Mouse (Mus musculus) heart, embryonic 11.5 days (tissue): ENCODE measurements around the gene Lbh. TPM values are rescaled to one million over a fixed set of nuclear protein-coding genes. Genes with fewer than 3 reads are reported as not detected.
A peak's percentile ranks its signal among the peaks of the same experiment; 100 is the strongest.

ENCODE experiments used
- ATAC-seq: fragments of 200-750 bp; cut with Nextera tagmentation; replicated peaks from 2 replicates; pipeline ENCODE4 v1.8.0; 2017; ENCODE audit warnings: moderate library complexity; ENCODE audit not compliant: insufficient number of reproducible peaks, low FRiP score, low TSS enrichment
- H3K27ac ChIP-seq: fragments of 300-500 bp; sonication (generic); 2 replicates; pipeline ENCODE4 v1.5.1; 2014; ENCODE audit warnings: mild to moderate bottlenecking, low read depth, low read length
- H3K27me3 ChIP-seq: fragments of 300-500 bp; sonication (generic); 2 replicates; pipeline ENCODE4 v1.6.1; 2014; ENCODE audit warnings: mild to moderate bottlenecking, low read length, mixed read lengths; ENCODE audit not compliant: control insufficient read depth, insufficient read depth
- H3K36me3 ChIP-seq: fragments of 300-500 bp; sonication (generic); 2 replicates; pipeline ENCODE4 v1.6.1; 2014; ENCODE audit warnings: mild to moderate bottlenecking, low read length, moderate library complexity, mixed read lengths; ENCODE audit not compliant: control insufficient read depth, insufficient read depth
- H3K4me1 ChIP-seq: fragments of 300-500 bp; sonication (generic); 2 replicates; pipeline ENCODE4 v1.6.1; 2014; ENCODE audit warnings: low read length; ENCODE audit not compliant: control insufficient read depth, insufficient read depth
- H3K4me2 ChIP-seq: fragments of 300-500 bp; sonication (generic); 2 replicates; pipeline ENCODE4 v1.6.1; 2014; ENCODE audit warnings: mild to moderate bottlenecking, moderate library complexity
- H3K4me3 ChIP-seq: fragments of 300-500 bp; sonication (generic); 2 replicates; pipeline ENCODE4 v1.5.1; 2014; ENCODE audit warnings: low read depth, low read length
- H3K9ac ChIP-seq: fragments of 300-500 bp; sonication (generic); 2 replicates; pipeline ENCODE4 v1.6.1; 2014; ENCODE audit warnings: mild to moderate bottlenecking, low read depth, low read length, moderate library complexity
- H3K9me3 ChIP-seq: fragments of 300-500 bp; sonication (generic); replicated peaks from 2 replicates; pipeline ENCODE4 v1.6.1; 2016; ENCODE audit warnings: low read length; ENCODE audit not compliant: control insufficient read depth
- WGBS: fragments of 180-500 bp; shearing (Covaris S2); extraction: QIAGEN DNeasy Blood & Tissue Kit; methylation state at CpG from one replicate; pipeline ENCODE4 v1.1.7; 2014; ENCODE audit not compliant: insufficient replicate concordance; 5-methylcytosine and 5-hydroxymethylcytosine counted together
- polyA plus RNA-seq: library from polyadenylated mRNA; unstranded; fragments of >200 nt; fragmentation: Nextera tagmentation; extraction: Ambion mirVana; gene quantifications from 2 replicates; pipeline ENCODE4 v1.2.1, GENCODE M21; 2014

Gene Lbh
- polyA plus RNA-seq, 1 experiment from 2014 or later = 22.8 TPM

- Histone ChIP-seq H3K27ac (peak overlapping the region; percentile 93), H3K36me3 (0 out of 2 replicates have a peak, but pooled peaks cover 4% of the 10 kb centered on the region), H3K9me3 (no peaks in the 10 kb centered on the region), H3K4me2 (peak overlapping the region; percentile 67), H3K4me1 (peaks cover 37% of the 10 kb centered on the region), H3K9ac (peak overlapping the region; percentile 92), H3K27me3 (no peaks in the 10 kb centered on the region), H3K4me3 (peak overlapping the region; percentile 86)
- 2% methylated on average over 37 of the region's 37 CpGs for WGBS
- peak; percentile 37 for ATAC-seq
Observed at GRCm38 (mm10) chr17:72917241-72918030, 669 bp upstream of the Lbh start.

DNA sequence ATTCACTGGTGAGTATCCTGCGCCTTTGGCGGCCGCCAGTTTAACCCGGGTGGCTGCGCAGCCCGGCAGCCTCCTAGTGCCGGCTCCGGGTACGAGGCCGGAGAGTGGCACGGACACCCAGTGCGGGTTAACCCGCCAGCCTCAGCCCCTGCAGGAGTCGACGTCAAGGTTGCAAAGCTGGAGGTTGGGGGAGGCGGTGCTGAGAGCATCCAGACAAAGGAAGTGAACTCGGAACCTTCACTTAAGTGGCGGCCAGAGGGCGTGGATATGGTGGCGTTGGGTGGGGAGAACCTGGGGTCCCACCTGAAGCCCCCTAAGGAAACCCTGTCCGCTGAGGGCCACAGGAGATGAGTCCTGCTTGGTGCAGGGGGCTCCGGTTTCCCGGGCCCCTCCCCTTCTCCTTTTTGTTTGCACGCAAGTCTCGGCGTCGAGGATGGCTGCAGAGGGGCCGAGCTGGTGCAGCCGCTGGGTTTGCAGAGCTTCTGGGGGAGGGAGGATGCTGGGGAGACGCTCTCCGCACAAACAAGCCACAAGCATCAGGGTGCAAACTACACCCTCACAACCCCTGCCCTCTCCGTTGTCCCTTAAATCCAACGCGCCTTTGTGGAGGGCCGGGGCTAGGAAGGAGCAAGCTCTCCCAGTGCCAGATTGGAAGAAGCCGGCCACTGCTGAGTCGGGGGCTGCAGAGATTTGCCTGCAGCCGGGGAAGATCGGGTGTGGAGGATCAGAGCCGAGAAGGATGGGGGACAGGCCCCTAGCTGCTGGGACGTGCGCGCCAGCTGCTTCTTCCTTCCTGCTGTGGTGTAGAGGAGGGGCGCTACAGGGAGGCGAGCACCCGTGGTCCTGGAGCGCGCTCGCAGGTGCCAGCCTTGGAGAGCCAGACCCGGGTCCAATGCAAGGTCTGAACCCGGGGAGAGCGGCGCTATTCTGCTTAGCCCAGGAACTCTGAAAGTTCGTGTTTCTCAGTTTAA, 751 bp downstream of the Lbh start:
- Histone ChIP-seq H3K27me3 (no peaks in the 10 kb centered on the region), H3K36me3 (peaks cover 10% of the 10 kb centered on the region), H3K4me2 (peak overlapping the region; percentile 67), H3K4me3 (peak overlapping the region; percentile 86), H3K4me1 (peaks cover 39% of the 10 kb centered on the region), H3K27ac (peak overlapping the region; percentile 93), H3K9me3 (no peaks in the 10 kb centered on the region), H3K9ac (peak overlapping the region; percentile 92)
- ATAC-seq = peak; percentile 47; the same call in 1 of the 2 replicates
- under 1% methylated on average over 54 of the region's 54 CpGs for WGBS

DNA sequence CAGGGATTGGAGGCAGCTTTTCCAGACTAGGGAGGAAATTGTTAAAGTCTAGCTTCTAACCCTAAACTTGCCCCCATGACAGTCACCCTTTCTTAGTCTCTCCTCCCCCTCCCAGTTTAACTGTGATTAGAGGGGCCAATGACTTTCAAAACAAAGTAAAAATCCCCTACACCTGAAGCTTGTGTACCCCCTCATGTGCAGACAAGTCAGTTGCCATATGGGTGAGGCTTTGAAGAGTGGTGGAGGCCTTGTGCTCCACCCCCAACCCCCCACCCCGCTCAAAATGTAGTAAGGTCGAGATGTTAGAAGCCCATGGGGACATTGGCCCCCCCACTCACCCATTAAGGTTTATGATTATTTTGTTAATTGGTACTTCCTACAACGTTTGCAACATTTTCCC, 1.5 kb downstream of the Lbh start:
- no peaks in the 10 kb centered on the region for H3K27me3 ChIP-seq
- H3K4me3 ChIP-seq = peak overlapping the region; percentile 86
- H3K9ac ChIP-seq = peak overlapping the region; percentile 92
- H3K27ac ChIP-seq = peak overlapping the region; percentile 93
- ATAC-seq = no peak
- H3K4me1 ChIP-seq = peaks cover 44% of the 10 kb centered on the region
- no peaks in the 10 kb centered on the region for H3K9me3 ChIP-seq
- H3K36me3 ChIP-seq = peaks cover 13% of the 10 kb centered on the region
- WGBS = 4% methylated on average over 3 of the region's 3 CpGs
- H3K4me2 ChIP-seq = peak overlapping the region; percentile 67

GRCm38 (mm10) chr17:72920430-72920829, 2.3 kb downstream of the Lbh start:
- Histone ChIP-seq H3K9me3 (no peaks in the 10 kb centered on the region), H3K27ac (peak overlapping the region; percentile 32), H3K4me2 (peak overlapping the region; percentile 67), H3K27me3 (no peaks in the 10 kb centered on the region), H3K4me3 (peak overlapping the region; percentile 86), H3K9ac (peak overlapping the region; percentile 58), H3K4me1 (peaks cover 52% of the 10 kb centered on the region), H3K36me3 (peaks cover 19% of the 10 kb centered on the region)
- WGBS = 6% methylated on average over 2 of the region's 2 CpGs
- no peak for ATAC-seq

DNA sequence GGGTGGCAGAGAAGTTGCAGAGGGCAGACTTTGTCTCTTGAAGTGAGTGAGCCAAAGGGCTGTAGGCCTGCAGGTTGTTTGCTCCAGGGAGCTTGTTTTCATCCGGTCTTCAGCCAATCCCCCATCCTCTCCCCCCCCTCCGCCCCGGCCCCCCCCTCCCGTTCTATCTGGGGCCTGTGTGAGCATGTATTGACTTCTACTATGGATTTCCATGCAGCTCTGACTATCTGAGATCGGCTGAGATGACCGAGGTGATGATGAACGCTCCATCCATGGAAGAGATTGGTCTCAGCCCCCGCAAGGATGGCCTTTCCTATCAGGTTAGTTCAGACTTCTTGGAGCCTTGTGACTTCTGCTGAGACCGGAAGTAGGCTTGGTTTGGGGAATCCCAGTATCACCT, 2.9 kb downstream of the Lbh start:
- Histone ChIP-seq H3K4me2 (peak overlapping the region; percentile 67), H3K27ac (0 out of 2 replicates have a peak overlapping the region, but pooled peaks have one; percentile 32), H3K4me1 (peaks cover 57% of the 10 kb centered on the region), H3K4me3 (peak overlapping the region; percentile 86), H3K27me3 (no peaks in the 10 kb centered on the region), H3K9me3 (no peaks in the 10 kb centered on the region), H3K36me3 (peaks cover 22% of the 10 kb centered on the region), H3K9ac (peak overlapping the region; percentile 58)
- WGBS = 33% methylated on average over 9 of the region's 9 CpGs
- no peak for ATAC-seq

DNA sequence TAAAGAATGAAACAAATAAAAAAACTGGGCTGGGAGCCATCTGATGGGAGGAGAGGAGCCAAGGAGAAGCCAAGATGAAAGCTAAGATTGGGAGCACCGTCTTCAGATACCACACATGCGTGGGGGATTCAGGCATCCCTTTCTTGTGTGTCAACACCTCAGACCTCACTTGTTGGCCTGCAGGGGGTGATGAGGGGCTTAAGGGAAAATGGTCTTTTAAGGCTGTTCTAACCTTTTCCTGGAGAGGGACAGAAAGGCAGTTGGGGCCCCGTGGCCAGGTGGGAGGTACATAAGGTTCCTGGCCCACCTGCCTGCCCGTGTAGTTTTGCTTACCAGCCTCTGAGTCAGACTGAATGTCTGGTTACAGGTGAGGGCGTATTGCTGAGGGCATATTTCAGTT, 4.1 kb downstream of the Lbh start:
- Histone ChIP-seq H3K9me3 (no peaks in the 10 kb centered on the region), H3K4me2 (peak overlapping the region; percentile 67), H3K4me3 (peak overlapping the region; percentile 86), H3K9ac (peak overlapping the region; percentile 58), H3K4me1 (peaks cover 63% of the 10 kb centered on the region), H3K27me3 (no peaks in the 10 kb centered on the region), H3K36me3 (peaks cover 28% of the 10 kb centered on the region), H3K27ac (peak overlapping the region; percentile 24; the same call in 1 of the 2 replicates)
- WGBS = 54% methylated on average over 5 of the region's 5 CpGs
- no peak for ATAC-seq

DNA sequence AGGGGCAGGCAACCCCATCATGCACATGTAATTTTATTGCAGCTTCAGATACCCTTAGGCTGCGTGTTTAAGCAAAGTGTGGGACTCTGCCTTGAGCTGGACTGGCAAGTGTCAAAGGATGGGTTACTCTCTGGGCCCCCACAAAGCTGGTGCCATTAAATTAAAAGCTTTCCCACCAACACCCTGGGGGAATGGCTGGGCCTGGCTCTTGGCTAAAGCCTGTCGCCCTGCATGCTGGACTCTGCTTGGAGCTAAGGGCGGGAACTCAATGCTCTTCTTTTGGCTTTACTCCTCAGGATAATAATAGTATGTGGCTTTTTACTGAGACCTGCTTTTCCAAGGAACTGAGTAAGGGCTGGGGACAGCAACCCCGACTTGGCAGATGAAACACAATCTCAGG, 5.2 kb downstream of the Lbh start:
- peaks cover 61% of the 10 kb centered on the region for H3K4me1 ChIP-seq
- no peaks in the 10 kb centered on the region for H3K27me3 ChIP-seq
- peak overlapping the region; percentile 24 for H3K27ac ChIP-seq
- 67% methylated on average over 4 of the region's 4 CpGs for WGBS
- H3K36me3 ChIP-seq = peaks cover 31% of the 10 kb centered on the region
- H3K4me2 ChIP-seq = peak overlapping the region; percentile 67
- no peak for ATAC-seq
- H3K9ac ChIP-seq = peak overlapping the region; percentile 58; the same call in 1 of the 2 replicates
- H3K9me3 ChIP-seq = no peaks in the 10 kb centered on the region
- peak overlapping the region; percentile 86 for H3K4me3 ChIP-seq

GRCm38 (mm10) chr17:72924295-72924694, 6.2 kb downstream of the Lbh start:
- H3K36me3 ChIP-seq = peaks cover 34% of the 10 kb centered on the region
- ATAC-seq = no peak
- no peaks in the 10 kb centered on the region for H3K9me3 ChIP-seq
- peak overlapping the region; percentile 67 for H3K4me2 ChIP-seq
- H3K4me3 ChIP-seq = no peak overlapping the region
- H3K9ac ChIP-seq = 0 out of 2 replicates have a peak overlapping the region, but pooled peaks have one; percentile 34
- H3K4me1 ChIP-seq = peaks cover 61% of the 10 kb centered on the region
- 63% methylated on average over 8 of the region's 8 CpGs for whole genome bisulfite sequencing
- no peaks in the 10 kb centered on the region for H3K27me3 ChIP-seq
- 0 out of 2 replicates have a peak overlapping the region, but pooled peaks have one; percentile 5 for H3K27ac ChIP-seq
